Mouse (Mus musculus) gastrocnemius, adult 8-10 months (tissue): ENCODE data around the gene Tas2r119. TPM values are rescaled to one million over a fixed set of nuclear protein-coding genes. Genes with fewer than 3 reads are reported as not detected.

Experiments
- DNase-seq, 2 experiments: peaks; one replicate each; pipeline ENCODE4 v3.0.0; 2022; ENCODE audit warnings: low spot score in 2 of 2
- total RNA-seq, 4 experiments: library from RNA; stranded (reverse); gene quantifications; 2 replicates each; pipeline ENCODE4 v1.2.4; 2022

Gene Tas2r119
- total RNA-seq, 4 experiments from 2014 or later, result not detected

DNA sequence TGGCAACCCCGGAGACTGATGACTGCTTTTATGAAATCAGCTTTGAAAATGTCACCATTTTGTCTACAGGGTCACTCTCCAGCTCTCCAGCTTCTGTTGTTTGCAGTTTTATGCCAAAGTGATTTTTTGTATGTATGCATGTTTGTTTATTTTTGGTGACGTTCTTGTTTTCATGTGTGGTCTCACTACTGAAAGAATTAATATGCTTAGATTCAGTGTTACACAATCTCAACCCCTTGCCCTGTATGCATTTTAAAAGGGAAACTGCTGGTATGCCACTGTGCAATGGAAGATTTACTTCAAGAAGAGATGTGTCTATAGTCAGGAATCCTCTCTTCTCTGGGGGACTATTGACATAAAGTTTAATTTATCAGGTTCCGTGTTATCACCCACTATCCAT, 48.3 kb downstream of the Tas2r119 start:
- DNase-seq, result no peak

DNA sequence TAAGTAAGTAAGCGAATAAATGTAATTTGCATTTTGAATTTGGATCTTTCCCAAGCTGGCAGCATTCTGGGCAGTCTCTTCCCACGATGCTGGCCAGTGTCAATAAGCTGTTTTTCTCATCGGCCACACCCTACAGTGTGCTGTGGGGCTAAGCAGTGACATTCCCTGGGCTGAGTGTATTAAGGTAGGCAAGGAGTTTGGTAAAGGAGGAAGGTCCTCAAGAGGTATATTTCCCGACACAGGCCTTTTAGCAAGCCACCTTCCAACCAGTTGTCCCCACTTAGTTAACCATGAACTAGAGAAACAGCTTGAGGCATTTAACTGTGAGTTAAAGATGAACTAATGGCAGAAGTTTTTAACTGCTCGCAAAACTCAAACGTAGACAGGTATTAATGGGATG, 49.3 kb downstream of the Tas2r119 start:
- DNase-seq, result no peak

DNA sequence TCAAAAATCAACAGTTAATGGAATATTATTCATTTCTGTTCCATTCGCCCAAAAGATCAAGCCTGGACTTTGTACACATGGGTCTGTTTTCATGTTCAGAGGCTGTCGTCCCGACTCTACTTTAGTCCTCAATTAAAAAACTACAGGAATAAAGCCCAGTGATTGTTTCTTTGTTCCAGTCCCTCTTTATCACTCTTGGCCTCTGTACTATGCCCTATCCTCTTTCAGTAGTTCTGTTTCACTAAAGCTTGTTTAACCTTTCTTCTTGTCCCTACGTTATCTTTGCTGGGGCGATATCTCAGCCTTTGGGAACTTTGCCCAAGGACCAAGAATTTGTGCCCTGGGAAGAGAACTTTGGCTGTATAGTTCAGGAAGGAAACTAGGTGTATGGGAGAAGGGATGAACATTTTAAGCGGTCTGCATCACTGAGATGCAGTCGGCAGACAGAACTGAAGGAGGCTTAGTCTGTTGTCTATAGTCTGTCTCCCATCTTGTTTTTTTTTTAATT, 49.9 kb downstream of the Tas2r119 start:
- DNase-seq, result no peak

Other genes with a start within 250 kb of the Tas2r119 start
- gene Sema5a, start 67.5 kb downstream of the Tas2r119 start, total RNA-seq, result 1 to 10 TPM; 1.2 to 2.3 (median 1.9) TPM